In genomic region chr19:60580582-60581339, GRCm38 (mm10) we compare ENCODE assay signal across 7 mouse cellular contexts. TPM values are rescaled to one million over a fixed set of nuclear protein-coding genes. Genes with fewer than 3 reads are reported as not detected.
DNase-seq lines count a peak whose midpoint lies in the region; ATAC-seq lines count a peak whose summit lies in the region.

Gene Cacul1 (minus strand): TSS chr19:60581025.

- DNase-seq in adrenal gland, adult 2 months: peak; percentile 98
- peak; percentile 97 for DNase-seq in embryo, embryonic 11.5 days (ENCODE audit: low read depth, low spot score)
- DNase-seq in gastrocnemius, postnatal 36 days: peak; percentile 94 to 95
- DNase-seq in left cerebral cortex, postnatal 25 days (ENCODE audit: low spot score in 2 of 2): peak; percentile 93 to 98
- peak; percentile 98 for DNase-seq in midbrain, embryonic 10.5 days (ENCODE audit: low spot score)
- peak; percentile 97 for DNase-seq in right cerebral cortex, postnatal 4 days

- ATAC-seq in intestine, embryonic 15.5 days: peak; percentile 98

- H3K9ac ChIP-seq in intestine, embryonic 15.5 days: peak within 1 kb of the TSS; percentile 92

- intact Hi-C loops in gastrocnemius, postnatal 36 days (cut with DNase I): no loop called here
- intact Hi-C loops in left cerebral cortex, postnatal 25 days (cut with DNase I): loop anchor here (1.0 kb wide), 1 partner anchor 176 kb away; no protein-coding TSS in a partner anchor

- no peaks in the 10 kb centered on the region for H3K9me3 ChIP-seq in intestine, embryonic 15.5 days
- no peaks in the 10 kb centered on the region for H3K9me3 ChIP-seq in midbrain, embryonic 10.5 days (replicated peaks)

- H3K27me3 ChIP-seq in intestine, embryonic 15.5 days (replicated peaks): no peaks in the 10 kb centered on the region
- no peaks in the 10 kb centered on the region for H3K27me3 ChIP-seq in midbrain, embryonic 10.5 days (ENCODE audit: low read depth, poor library complexity, severe bottlenecking)

- WGBS in intestine, embryonic 15.5 days: under 1% methylated on average over 64 of the region's 64 CpGs
- WGBS in midbrain, embryonic 10.5 days: under 1% methylated on average over 64 of the region's 64 CpGs

- H3K4me2 ChIP-seq in intestine, embryonic 15.5 days (replicated peaks): peak within 1 kb of the TSS; percentile 73

- peak within 1 kb of the TSS; percentile 89 for H3K27ac ChIP-seq in intestine, embryonic 15.5 days
- H3K27ac ChIP-seq in midbrain, embryonic 10.5 days (replicated peaks): peak within 1 kb of the TSS; percentile 95

- 0 out of 2 replicates have a peak, but pooled peaks cover 5% of the 10 kb centered on the region for H3K4me1 ChIP-seq in intestine, embryonic 15.5 days (replicated peaks)
- H3K4me1 ChIP-seq in midbrain, embryonic 10.5 days: peaks cover 35% of the 10 kb centered on the region

- H3K4me3 ChIP-seq in intestine, embryonic 15.5 days (replicated peaks): peak within 1 kb of the TSS; percentile 98
- peak within 1 kb of the TSS; percentile 97 for H3K4me3 ChIP-seq in midbrain, embryonic 10.5 days

- no peaks in the 10 kb centered on the region for H3K36me3 ChIP-seq in intestine, embryonic 15.5 days
- peaks cover 8% of the 10 kb centered on the region; the same call in 1 of the 2 replicates for H3K36me3 ChIP-seq in midbrain, embryonic 10.5 days

RNA-seq across cellular contexts. Expression of gene Cacul1, which starts in this region (rescaled TPM):
- total RNA-seq in adrenal gland, adult 2 months (2021): 10 to 100 TPM; 37.0 to 48.0 TPM
- polyA plus RNA-seq in adrenal gland, adult 2 months (2012; rRNA removed): 21.5 and 23.2 TPM in 2 replicates
- 10 to 100 TPM; 31.0 to 31.3 TPM for total RNA-seq in gastrocnemius, postnatal 36 days (2021)
- polyA plus RNA-seq in intestine, embryonic 15.5 days (2015; fragmentation: Nextera tagmentation; extraction: Ambion mirVana): 20.9 and 25.7 TPM in 2 replicates
- 10 to 100 TPM; 48.3 to 50.1 TPM for total RNA-seq in left cerebral cortex, postnatal 25 days (2021)
- 23.4 and 26.0 TPM in 2 replicates for polyA plus RNA-seq in midbrain, embryonic 10.5 days (2016; fragmentation: Nextera tagmentation; extraction: Ambion mirVana)

Comparison
In these comparisons a context has a peak if more than half of its experiments do, and no peak if none do; other contexts are left out.
1. Peak in every context shown above with its lines: DNase-seq, ATAC-seq, H3K4me3 ChIP-seq and H3K27ac ChIP-seq.